Mouse (Mus musculus): ENCODE measurements around the gene Ltb.

- TF ChIP-seq CTCF (IDR thresholded peaks at IDR 0.05; ENCODE audit: extremely low read depth, insufficient read depth, low read length) (no peak), POLR2A (IDR thresholded peaks at IDR 0.05; ENCODE audit: extremely low read depth, insufficient read depth, low read length) (no peak)
Measured at GRCm38 (mm10) chr17:35209785-35210535, 15.7 kb downstream of the Ltb start.
